Mouse (Mus musculus): Measurements from ENCODE around the gene Hoxc4.

The Hoxc4 gene

DNA sequence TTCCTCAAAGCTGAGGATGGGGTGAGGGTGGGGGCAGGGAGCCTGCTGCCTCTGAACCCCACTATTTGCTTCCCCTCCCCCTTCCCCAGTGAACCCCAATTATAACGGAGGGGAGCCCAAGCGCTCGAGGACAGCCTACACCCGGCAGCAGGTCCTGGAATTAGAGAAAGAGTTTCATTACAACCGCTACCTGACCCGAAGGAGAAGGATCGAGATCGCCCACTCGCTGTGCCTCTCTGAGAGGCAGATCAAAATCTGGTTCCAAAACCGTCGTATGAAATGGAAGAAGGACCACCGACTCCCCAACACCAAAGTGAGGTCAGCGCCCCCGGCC is 16.8 kb downstream of the Hoxc4 start:
- intact Hi-C loops (cut with DNase I): no loop called here

GRCm38 (mm10) chr15:103037579-103037978 is 18.8 kb downstream of the Hoxc4 start:
- intact Hi-C loops (cut with DNase I): no loop called here

DNA sequence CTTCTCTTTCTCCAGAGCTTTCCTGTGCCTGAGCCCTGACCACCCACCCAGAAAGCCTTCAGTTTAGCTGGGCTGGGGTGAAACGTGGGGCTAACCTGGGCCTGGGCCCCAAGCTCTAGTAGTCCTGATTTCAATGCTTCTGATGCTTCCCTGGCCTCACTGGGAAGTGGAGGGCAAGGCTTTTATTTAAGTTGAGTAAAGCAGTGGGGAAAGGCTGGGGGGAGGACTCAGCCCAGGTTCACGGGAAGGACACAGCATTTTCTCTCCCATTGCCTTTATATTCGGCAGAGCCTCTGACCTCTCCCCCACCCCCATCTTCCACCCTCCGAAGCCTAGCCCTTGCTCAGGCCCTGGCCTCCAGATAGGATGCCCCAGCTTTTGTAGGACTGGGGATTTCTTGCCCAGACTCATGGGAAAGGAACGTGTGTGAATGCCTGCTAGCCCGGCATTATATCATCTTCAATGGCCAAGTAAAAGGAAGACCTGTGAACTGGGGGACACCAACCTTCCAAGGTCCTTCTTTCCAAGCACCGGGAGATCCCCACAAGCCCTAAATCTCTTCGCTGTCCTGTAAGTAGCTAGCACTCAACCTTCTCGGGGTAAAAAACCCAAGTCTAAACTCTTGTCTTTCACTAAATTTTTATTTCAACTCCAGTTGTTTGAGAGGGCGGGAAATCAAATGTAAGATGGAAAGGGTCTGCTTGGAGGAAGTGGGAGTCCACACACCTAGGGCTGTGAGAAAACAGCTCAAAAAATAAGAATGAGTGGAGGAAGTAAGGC is 20.2 kb downstream of the Hoxc4 start:
- intact Hi-C loops (cut with DNase I): no loop called here

DNA sequence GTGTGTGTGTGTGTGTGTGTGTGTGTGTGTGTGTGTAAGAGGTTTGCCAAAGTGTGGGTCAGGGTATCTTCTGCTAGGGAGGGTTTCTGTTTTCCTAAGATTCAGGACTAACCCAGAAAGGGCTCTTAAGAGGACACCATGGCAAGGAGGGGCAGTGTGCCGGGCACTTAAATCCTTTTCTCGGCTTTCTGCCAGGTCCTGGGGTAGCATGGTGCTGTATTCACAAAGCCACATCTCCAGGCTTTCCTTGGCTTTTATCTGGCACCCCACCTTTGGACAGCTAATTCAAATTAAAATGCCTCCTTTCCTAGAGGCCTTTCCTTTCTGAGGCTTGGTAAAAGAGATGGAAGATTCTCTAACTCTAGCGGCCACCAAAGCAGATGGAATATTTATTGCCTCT is 20.9 kb downstream of the Hoxc4 start:
- intact Hi-C loops (cut with DNase I): no loop called here

- intact Hi-C loops (cut with DNase I): no loop called here
Observed at GRCm38 (mm10) chr15:103040601-103041000, 21.9 kb downstream of the Hoxc4 start.

GRCm38 (mm10) chr15:103041613-103042012 is 22.9 kb downstream of the Hoxc4 start:
- intact Hi-C loops (cut with DNase I): no loop called here

DNA sequence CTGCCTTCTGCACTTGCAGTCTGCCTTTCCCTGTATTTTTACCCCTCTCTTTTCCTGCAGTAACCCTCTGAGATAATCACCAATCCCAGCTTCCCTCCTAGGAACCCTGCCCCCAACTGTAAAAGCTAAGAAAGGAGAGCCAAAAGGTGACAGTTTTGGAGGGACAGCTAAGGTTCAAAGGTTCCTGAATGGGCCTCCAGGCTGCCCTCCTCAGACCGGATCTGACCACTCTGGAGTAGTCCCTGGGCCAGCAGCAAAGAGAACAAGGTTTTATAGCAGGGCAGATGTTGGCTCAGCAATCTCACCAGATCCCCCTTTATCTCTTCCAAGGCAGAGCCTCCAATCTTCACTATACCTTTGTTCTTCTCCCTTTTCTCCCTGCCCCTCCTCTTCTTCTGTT is 23.5 kb downstream of the Hoxc4 start:
- intact Hi-C loops (cut with DNase I): no loop called here

GRCm38 (mm10) chr15:103051670-103052069 is 32.9 kb downstream of the Hoxc4 start:
- intact Hi-C loops (cut with DNase I): no loop called here

DNA sequence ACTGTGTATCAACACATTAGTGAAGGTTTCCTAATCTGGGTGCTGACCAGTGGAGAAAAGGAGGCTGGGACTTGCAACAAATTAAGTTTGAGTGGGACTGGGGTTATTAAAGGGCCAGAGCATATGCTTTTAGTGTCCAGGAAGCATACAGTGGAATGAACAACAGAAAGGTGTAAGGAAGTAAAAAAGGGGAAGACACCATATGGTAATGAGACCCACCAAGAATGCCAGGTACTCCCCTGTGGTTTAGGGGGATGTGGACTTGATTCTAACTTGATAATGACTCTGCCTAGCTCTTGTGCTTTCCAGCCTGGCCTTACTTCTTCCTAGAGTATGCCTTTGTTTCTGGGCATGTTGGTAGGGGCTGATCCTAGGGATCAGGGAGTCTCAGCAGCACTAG is 34.5 kb downstream of the Hoxc4 start:
- intact Hi-C loops (cut with DNase I): no loop called here

- intact Hi-C loops (cut with DNase I): no loop called here
Observed at GRCm38 (mm10) chr15:103056396-103056795, 37.7 kb downstream of the Hoxc4 start.

- intact Hi-C loops (cut with DNase I): no loop called here
Observed at GRCm38 (mm10) chr15:103058715-103059114, 40.0 kb downstream of the Hoxc4 start.

- intact Hi-C loops (cut with DNase I): no loop called here
Observed at GRCm38 (mm10) chr15:103059393-103059992, 40.8 kb downstream of the Hoxc4 start.

- intact Hi-C loops (cut with DNase I): no loop called here
Observed at GRCm38 (mm10) chr15:103060021-103060340, 41.2 kb downstream of the Hoxc4 start.

- intact Hi-C loops (cut with DNase I): no loop called here
Observed at GRCm38 (mm10) chr15:103060341-103061130, 41.8 kb downstream of the Hoxc4 start.

DNA sequence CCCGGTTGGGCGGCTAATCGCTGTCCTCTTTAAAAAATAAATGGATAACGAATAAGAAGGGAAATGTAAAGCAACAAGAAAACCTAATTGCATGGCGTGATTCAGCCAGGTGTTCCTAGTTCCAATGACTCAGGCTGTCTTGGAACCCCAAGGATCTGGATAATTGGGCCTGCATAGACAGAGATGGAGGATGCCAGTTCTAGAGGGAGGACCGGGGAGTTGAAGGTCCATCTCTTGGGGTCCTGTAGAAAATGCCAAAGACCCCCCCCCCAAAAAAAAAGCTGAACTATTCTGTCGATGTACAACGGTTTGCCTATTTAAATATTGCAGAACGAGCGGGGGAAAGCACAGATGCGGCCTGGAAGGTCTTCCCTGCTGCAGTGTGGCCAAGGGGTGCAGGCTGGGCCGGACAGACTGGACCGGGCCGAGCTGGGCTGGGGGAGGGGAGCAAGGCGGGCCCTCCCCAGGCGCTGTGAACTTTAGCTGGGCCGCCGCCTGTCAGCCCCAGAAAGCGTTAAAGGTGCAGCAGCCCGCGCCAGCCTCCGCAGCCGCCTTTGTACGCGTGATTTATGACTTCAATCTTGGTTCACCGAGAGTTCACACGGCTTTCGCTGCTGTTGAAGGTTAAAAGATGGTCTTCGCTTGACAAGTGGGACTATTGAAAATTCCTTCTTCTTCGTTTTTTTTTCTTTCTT is 42.5 kb downstream of the Hoxc4 start:
- intact Hi-C loops (cut with DNase I): no loop called here

GRCm38 (mm10) chr15:103061988-103062387 is 43.3 kb downstream of the Hoxc4 start:
- intact Hi-C loops (cut with DNase I): no loop called here

- intact Hi-C loops (cut with DNase I): loop anchor here (5.0 kb wide), 1 partner anchor 37 kb away; no protein-coding TSS in a partner anchor
Observed at GRCm38 (mm10) chr15:103065642-103066041, 46.9 kb downstream of the Hoxc4 start.

- intact Hi-C loops (cut with DNase I): loop anchor here (5.0 kb wide), 1 partner anchor 35 kb away; no protein-coding TSS in a partner anchor
Observed at GRCm38 (mm10) chr15:103067701-103068100, 49.0 kb downstream of the Hoxc4 start.

DNA sequence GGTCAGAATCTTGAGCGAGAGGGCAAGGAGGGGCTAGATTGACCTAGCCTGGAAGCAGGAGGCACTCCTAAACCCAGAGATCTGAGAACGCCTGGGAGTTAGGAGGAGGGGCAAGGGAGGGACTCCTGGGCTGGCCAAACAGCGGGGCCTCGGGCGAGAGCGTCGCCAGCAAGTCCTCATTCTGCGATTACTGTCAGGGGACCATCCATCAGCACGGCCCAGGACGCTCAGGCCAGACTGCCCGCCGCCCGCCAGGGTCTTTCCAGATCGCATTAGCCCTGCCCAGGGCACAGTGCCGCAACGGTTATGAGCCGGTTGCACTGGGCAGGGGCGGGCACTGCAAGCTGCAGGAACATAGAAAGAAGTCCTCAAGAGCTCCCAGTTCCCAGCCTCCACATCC is 50.4 kb downstream of the Hoxc4 start:
- intact Hi-C loops (cut with DNase I): loop anchor here (5.0 kb wide), 1 partner anchor 33 kb away; no protein-coding TSS in a partner anchor

DNA sequence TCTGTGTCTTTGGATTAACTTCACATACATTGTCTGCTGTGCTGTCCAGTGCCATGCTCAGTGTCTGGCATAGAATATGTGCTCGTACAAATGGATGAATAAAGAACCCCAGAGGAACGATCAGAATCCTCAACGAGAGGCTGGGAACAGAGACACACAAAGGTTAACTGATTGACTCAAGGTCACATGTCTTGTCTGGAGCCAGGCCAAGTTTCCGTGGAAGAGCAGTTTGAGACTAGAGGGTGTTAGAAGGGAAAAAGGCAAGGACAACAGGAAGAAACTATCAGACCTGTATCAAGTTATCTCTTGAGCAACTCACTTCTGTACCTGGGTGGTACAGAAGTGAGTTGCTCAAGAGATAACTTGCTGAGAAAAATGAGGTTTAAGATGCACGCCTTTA is 52.5 kb downstream of the Hoxc4 start:
- intact Hi-C loops (cut with DNase I): no loop called here

DNA sequence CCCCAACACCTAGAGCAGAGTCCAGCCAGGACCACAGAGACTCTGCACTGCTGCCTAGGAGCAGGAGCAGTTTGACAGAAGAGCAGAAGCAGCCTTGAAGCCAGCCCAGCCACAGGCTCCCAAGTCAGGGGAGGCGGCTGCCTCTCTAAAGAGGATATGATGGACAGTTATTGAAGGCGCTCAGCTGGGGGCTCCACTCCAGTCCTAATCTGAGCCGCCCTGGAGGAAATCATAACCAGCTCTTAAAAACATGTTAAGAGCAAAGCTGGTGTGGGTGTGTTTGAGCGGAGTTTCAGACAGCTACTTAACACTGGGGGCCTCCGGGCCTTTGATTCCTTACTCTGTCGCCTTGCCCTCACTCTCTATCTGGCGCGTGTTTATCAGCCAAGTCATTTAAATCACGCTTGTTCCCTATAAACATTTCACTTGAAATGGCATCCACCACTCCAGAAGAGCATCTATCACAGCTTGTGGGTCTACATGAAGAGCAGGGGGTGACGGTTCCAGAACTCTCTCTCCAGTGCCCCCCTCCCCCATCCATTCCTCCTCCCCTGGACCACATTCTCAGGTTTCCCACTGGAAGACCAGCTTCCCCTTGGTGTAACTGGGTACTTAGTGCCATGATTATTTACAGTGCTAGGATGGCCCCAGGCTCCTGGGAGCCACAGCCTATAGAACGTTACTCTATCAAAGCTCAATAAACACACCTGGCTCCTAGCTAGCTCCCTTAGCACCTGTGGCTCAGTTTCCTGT is 56.1 kb downstream of the Hoxc4 start:
- intact Hi-C loops (cut with DNase I): no loop called here
